Mouse (Mus musculus) brain, embryonic 14.5 days (tissue): ENCODE measurements at regions not wholly inside any gene's neighbourhood (a gene's known extent, or its start where the extent isn't known, plus 50 kb on each side); places are given as distances from the start of the nearest gene placed in this dataset.

ENCODE experiments used
- DNase-seq: peaks from one replicate; pipeline ENCODE4 v3.0.0-alpha.2; 2011; ENCODE audit warnings: low read depth
- CTCF ChIP-seq: fragments of 200-500 bp; IDR thresholded peaks from 2 replicates; pipeline ENCODE4 v1.5.1; 2012; ENCODE audit warnings: inconsistent platforms, mild to moderate bottlenecking, moderate library complexity, borderline replicate concordance; ENCODE audit not compliant: insufficient read depth, insufficient read length; ENCODE audit errors: extremely low read depth
- POLR2A ChIP-seq: fragments of 200-500 bp; IDR thresholded peaks from 2 replicates; pipeline ENCODE4 v1.6.1; 2012; ENCODE audit warnings: mild to moderate bottlenecking, inconsistent platforms, borderline replicate concordance; ENCODE audit not compliant: poor library complexity, insufficient read depth, insufficient read length, severe bottlenecking; ENCODE audit errors: extremely low read depth

- peak; percentile 88 for DNase-seq
- peak; percentile 63; the same call in 1 of the 2 replicates for TF ChIP-seq CTCF
- no peak for TF ChIP-seq POLR2A
Measured at GRCm38 (mm10) chr15:71375775-71376174, 2458.6 kb upstream of the Gm6569 start.
